Mouse (Mus musculus) forebrain, embryonic 16.5 days (tissue): ENCODE results near the gene Lhfpl5. TPM values are rescaled to one million over a fixed set of nuclear protein-coding genes. Genes with fewer than 3 reads are reported as not detected.

Experiments
- ATAC-seq: fragments of 200-750 bp; cut with Nextera tagmentation; 2 replicates; pipeline ENCODE4 v1.8.0; 2017; ENCODE audit warnings: mild to moderate bottlenecking, moderate library complexity
- H3K27ac ChIP-seq: fragments of 300-500 bp; sonication (generic); 2 replicates; pipeline ENCODE4 v1.5.1; 2014; ENCODE audit warnings: low read length, control low read depth
- H3K27me3 ChIP-seq: fragments of 300-500 bp; sonication (generic); replicated peaks from 2 replicates; pipeline ENCODE4 v1.6.1; 2014; ENCODE audit warnings: low read length; ENCODE audit not compliant: control insufficient read depth, insufficient read depth
- H3K36me3 ChIP-seq: fragments of 300-500 bp; sonication (generic); 2 replicates; pipeline ENCODE4 v1.6.1; 2014; ENCODE audit not compliant: control insufficient read depth, insufficient read depth
- H3K4me1 ChIP-seq: fragments of 300-500 bp; sonication (generic); replicated peaks from 2 replicates; pipeline ENCODE4 v1.6.1; 2014; ENCODE audit warnings: low read length; ENCODE audit not compliant: control insufficient read depth, insufficient read depth
- H3K4me2 ChIP-seq: fragments of 300-500 bp; sonication (generic); 2 replicates; pipeline ENCODE4 v1.6.1; 2014; ENCODE audit warnings: mild to moderate bottlenecking, low read length, control low read depth
- H3K4me3 ChIP-seq: fragments of 300-500 bp; sonication (generic); replicated peaks from 2 replicates; pipeline ENCODE4 v1.5.1; 2014; ENCODE audit warnings: mild to moderate bottlenecking, low read length, control low read depth
- H3K9ac ChIP-seq: fragments of 300-500 bp; sonication (generic); replicated peaks from 2 replicates; pipeline ENCODE4 v1.6.1; 2014; ENCODE audit warnings: low read depth, low read length, control low read depth
- H3K9me3 ChIP-seq: fragments of 300-500 bp; sonication (generic); 2 replicates; pipeline ENCODE4 v1.6.1; 2016; ENCODE audit warnings: low read length; ENCODE audit not compliant: control insufficient read depth
- WGBS: fragments of 180-500 bp; shearing (Covaris S2); extraction: QIAGEN DNeasy Blood & Tissue Kit; methylation state at CpG from one replicate; pipeline ENCODE4 v1.1.7; 2014; 5-methylcytosine and 5-hydroxymethylcytosine counted together
- polyA plus RNA-seq: library from polyadenylated mRNA; unstranded; fragments of >200 nt; fragmentation: Nextera tagmentation; extraction: Ambion mirVana; gene quantifications from 2 replicates; pipeline ENCODE4 v1.2.1, GENCODE M21; 2015

Gene Lhfpl5
- polyA plus RNA-seq, 1 experiment from 2014 or later: 8.3 TPM

DNA sequence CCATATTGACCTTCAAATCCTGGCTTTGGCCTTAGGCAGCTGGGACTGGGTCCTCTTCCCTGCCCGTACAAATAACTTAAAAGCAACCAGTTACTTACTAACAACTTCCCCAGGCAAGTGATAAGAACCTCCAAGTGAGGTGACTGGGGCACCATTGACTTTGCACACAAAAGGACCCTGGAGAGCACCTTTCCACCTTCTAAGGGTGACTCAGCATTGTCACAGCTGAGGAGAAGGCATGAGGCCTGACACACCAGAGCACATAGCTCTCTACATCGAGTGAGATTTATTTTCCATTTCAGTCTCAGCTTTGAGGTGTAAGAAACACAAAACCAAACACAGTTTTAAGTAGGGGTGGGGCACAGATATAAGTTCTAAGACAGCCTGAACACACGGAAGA lies 15.2 kb downstream of the Lhfpl5 start:
- Histone ChIP-seq H3K27me3 (no peaks in the 10 kb centered on the region), H3K9ac (no peak overlapping the region), H3K4me3 (no peak overlapping the region), H3K9me3 (no peaks in the 10 kb centered on the region), H3K4me2 (no peak overlapping the region), H3K4me1 (no peaks in the 10 kb centered on the region), H3K36me3 (peaks cover 36% of the 10 kb centered on the region; the same call in 1 of the 2 replicates), H3K27ac (no peak overlapping the region)
- 95% methylated on average over 3 of the region's 3 CpGs for WGBS
- ATAC-seq: no peak

DNA sequence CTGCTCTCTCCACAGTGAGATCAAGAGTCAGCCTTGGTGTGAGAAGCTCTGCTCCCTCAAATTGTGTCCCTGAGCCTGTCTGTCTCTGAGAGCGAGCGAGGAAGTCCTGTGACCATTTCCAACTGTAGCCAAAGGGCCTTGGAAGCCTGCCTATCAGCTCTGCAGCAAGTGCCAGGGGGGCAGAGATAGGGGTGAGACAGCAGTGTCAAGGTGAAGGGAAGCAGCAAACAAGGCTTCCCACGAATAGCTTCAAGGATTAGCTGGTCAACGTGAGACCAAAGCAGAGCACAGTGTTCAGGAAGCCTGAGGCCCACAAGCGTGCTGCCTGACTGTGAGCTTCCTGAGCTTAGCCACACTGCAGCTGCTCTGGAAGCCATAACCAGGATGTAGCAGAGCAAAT lies 16.0 kb downstream of the Lhfpl5 start:
- H3K36me3 ChIP-seq: peaks cover 44% of the 10 kb centered on the region

DNA sequence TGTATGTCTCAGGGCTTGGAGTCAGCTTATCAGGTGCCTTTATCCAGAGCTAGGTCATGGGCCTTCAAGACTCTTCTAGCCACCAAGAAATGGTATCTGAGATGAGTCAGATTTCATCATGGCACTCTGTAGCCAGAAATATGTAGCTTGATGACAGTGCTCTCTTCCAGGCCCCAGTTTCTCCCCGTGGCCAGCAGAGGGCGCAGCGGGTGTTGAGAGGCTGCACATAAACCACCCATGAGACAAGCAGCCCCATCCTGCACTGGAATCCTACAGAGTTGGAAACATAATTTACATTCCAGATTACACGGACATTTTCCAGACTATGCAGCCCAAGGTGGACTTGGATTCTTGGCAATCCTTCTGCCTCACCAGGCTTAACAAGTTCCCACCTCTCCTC lies 17.6 kb downstream of the Lhfpl5 start:
- H3K4me1 ChIP-seq: no peaks in the 10 kb centered on the region

More for the DNA sequence above, 16.0 kb downstream of the Lhfpl5 start:
- H3K9ac ChIP-seq: no peak overlapping the region
- no peak for ATAC-seq
- WGBS: 95% methylated on average over 5 of the region's 5 CpGs
- no peaks in the 10 kb centered on the region for H3K9me3 ChIP-seq
- no peaks in the 10 kb centered on the region for H3K4me1 ChIP-seq
- H3K4me3 ChIP-seq: no peak overlapping the region
- no peak overlapping the region for H3K4me2 ChIP-seq
- no peaks in the 10 kb centered on the region for H3K27me3 ChIP-seq
- H3K27ac ChIP-seq: no peak overlapping the region

DNA sequence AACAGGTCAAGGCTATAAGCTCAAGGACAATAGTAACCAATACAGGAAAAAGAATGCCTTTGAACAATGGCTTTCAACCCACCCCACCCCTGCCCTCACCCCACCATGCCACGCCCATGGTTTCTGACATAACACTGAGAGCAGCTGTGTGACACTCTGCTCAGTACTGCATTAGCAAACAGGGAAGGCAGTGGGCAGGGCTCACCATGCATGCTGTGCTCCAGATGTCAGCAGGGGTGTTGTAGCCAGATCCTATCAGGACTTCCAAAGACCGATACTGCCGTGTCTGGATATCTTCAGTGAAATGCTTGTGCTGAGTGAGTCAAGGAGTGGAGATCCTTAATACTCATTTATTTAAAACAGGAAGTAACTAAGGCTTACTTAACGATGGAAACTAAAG lies 18.5 kb downstream of the Lhfpl5 start:
- H3K4me3 ChIP-seq: no peak overlapping the region
- H3K9ac ChIP-seq: no peak overlapping the region
- no peak overlapping the region for H3K27ac ChIP-seq
- H3K4me1 ChIP-seq: no peaks in the 10 kb centered on the region
- no peak overlapping the region for H3K4me2 ChIP-seq
- ATAC-seq: no peak
- whole genome bisulfite sequencing: 86% methylated on average over 4 of the region's 4 CpGs
- H3K36me3 ChIP-seq: peaks cover 54% of the 10 kb centered on the region
- no peaks in the 10 kb centered on the region for H3K27me3 ChIP-seq
- no peaks in the 10 kb centered on the region for H3K9me3 ChIP-seq

More for the DNA sequence above, 17.6 kb downstream of the Lhfpl5 start:
- Histone ChIP-seq H3K4me2 (no peak overlapping the region), H3K4me3 (no peak overlapping the region), H3K27ac (no peak overlapping the region), H3K36me3 (peaks cover 51% of the 10 kb centered on the region), H3K9ac (no peak overlapping the region), H3K9me3 (no peaks in the 10 kb centered on the region), H3K27me3 (no peaks in the 10 kb centered on the region)
- no peak; the same call in 1 of the 2 replicates for ATAC-seq
- WGBS: 20% methylated on average over 4 of the region's 4 CpGs

DNA sequence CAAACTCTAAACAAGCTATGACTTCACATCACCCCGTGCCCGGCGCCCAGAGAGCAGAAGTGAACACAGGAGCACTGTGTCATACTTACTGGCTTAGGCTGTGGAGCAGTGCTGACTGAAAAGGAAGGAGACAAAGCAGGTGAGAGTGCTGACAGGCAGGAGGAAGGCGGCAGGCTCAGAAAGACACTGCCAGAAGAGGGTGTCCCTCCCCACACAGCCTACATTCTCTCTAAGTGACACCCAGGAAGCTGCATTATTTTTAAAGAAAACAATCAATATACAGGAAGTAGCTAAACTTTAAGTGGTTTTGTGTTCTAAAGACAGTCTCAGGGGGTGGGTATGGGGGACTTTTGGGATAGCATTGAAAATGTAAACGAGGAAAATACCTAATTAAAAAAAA lies 25.3 kb downstream of the Lhfpl5 start:
- WGBS: 77% methylated on average over 5 of the region's 5 CpGs
- Histone ChIP-seq H3K36me3 (peaks cover 58% of the 10 kb centered on the region), H3K9ac (no peak overlapping the region), H3K4me3 (no peak overlapping the region), H3K4me2 (no peak overlapping the region), H3K27ac (no peak overlapping the region), H3K4me1 (no peaks in the 10 kb centered on the region), H3K27me3 (no peaks in the 10 kb centered on the region), H3K9me3 (no peaks in the 10 kb centered on the region)
- no peak for ATAC-seq

DNA sequence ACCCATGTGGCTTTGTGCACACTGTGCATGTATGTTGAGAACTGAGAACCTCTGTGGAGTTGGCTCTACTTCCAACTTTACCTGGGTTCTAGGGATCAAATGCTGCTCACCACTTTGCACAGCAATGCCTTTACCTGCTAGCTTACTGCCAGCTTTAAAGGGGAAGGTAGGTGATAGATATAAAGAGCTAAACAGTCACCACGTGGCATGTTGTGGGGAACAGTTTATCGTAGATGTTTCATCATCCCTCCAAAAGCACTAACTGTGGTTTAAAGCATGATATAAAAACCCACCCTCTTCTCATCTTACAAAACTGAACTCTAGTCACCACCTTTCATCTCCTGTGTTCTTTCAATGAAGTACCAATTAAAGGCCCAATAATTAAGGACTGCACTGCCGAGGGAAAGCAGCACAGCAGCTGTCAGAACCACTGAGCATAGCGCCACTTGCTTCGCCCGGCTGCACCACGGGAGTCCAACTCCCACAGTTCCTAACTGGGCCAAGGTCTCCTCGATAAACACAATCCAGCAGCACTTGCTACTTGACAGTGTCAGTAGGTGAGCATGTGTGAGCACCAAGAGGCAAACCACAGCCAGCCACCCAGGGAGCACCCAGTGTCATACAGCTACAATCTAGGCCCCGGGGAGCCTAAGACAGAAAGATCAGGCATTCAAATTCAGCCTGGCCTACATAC lies 26.3 kb downstream of the Lhfpl5 start:
- no peak overlapping the region for H3K9ac ChIP-seq

DNA sequence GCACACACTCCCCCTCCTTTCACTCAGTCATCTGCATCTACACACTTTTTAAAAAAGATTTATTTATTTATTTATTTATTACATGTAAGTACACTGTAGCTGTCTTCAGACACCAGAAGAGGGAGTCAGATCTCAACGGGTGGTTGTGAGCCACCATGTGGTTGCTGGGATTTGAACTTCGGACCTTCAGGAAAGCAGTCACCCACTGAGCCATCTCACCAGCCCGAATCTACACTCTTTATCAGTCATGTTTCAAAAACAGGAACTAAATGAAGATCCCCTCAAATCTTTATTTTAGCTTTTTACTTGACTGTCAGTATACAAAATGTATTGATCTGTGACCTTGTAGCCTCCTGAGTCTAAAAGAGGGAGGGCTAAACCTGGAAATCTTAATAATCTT lies 34.1 kb downstream of the Lhfpl5 start:
- no peaks in the 10 kb centered on the region for H3K4me1 ChIP-seq
- H3K9ac ChIP-seq: no peak overlapping the region
- 89% methylated on average over 3 of the region's 3 CpGs for WGBS
- H3K4me3 ChIP-seq: no peak overlapping the region
- no peaks in the 10 kb centered on the region for H3K27me3 ChIP-seq
- H3K4me2 ChIP-seq: no peak overlapping the region
- ATAC-seq: no peak
- H3K27ac ChIP-seq: no peak overlapping the region
- H3K36me3 ChIP-seq: peaks cover 10% of the 10 kb centered on the region
- H3K9me3 ChIP-seq: no peaks in the 10 kb centered on the region

More for the DNA sequence above, 26.3 kb downstream of the Lhfpl5 start:
- Histone ChIP-seq H3K9me3 (no peaks in the 10 kb centered on the region), H3K4me1 (no peaks in the 10 kb centered on the region), H3K4me2 (no peak overlapping the region), H3K27ac (no peak overlapping the region), H3K27me3 (no peaks in the 10 kb centered on the region), H3K36me3 (peaks cover 50% of the 10 kb centered on the region), H3K4me3 (no peak overlapping the region)
- no peak for ATAC-seq
- WGBS: 67% methylated on average over 9 of the region's 9 CpGs

DNA sequence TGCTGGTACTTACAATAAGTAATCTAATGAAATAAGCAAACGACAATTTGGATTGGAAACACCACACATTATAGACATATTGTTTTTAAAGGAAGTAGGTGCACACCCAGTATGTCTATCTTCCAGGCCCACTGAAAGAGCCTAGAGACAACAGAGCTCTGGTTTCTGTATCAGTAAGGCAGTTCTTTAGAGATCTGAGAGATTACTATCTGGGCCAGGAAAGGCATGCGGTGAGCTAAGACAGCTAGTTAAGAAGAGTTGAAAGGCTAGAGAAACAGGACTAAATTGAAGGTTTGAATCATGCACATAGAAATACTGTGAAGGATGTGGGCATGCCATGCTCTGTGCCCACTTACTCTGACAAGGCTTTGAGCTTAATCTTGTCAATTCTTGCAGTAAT lies 37.2 kb downstream of the Lhfpl5 start:
- H3K9me3 ChIP-seq: no peaks in the 10 kb centered on the region
- H3K4me3 ChIP-seq: no peak overlapping the region
- ATAC-seq: no peak
- H3K27ac ChIP-seq: no peak overlapping the region
- H3K4me1 ChIP-seq: peaks cover 2% of the 10 kb centered on the region
- no peaks in the 10 kb centered on the region for H3K27me3 ChIP-seq
- H3K36me3 ChIP-seq: peaks cover 2% of the 10 kb centered on the region; the same call in 1 of the 2 replicates
- 84% methylated on average over 2 of the region's 2 CpGs for WGBS
- H3K9ac ChIP-seq: no peak overlapping the region
- no peak overlapping the region for H3K4me2 ChIP-seq

DNA sequence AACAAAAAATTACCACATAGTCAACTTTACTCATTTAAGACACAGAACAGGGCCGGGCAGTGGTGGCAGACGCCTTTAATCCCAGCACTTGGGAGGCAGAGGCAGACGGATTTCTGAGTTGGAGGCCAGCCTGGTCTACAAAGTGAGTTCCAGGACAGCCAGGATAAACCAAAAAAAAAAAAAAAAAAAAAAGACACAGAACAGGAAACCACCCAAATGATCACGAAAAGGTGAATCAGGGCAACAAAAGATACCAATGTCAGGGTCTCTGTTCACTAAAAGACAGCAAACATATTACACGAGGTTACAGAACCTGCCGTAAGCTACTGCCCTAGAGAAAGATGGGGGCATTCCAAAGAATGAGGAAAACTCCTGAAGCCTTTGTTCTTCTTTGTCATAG lies 37.7 kb downstream of the Lhfpl5 start:
- H3K4me3 ChIP-seq: no peak overlapping the region
- no peak overlapping the region for H3K4me2 ChIP-seq
- peaks cover 2% of the 10 kb centered on the region; the same call in 1 of the 2 replicates for H3K36me3 ChIP-seq
- ATAC-seq: no peak
- no peaks in the 10 kb centered on the region for H3K9me3 ChIP-seq
- no peak overlapping the region for H3K9ac ChIP-seq
- WGBS: 82% methylated on average over 6 of the region's 6 CpGs
- H3K27ac ChIP-seq: no peak overlapping the region
- no peaks in the 10 kb centered on the region for H3K27me3 ChIP-seq
- peaks cover 4% of the 10 kb centered on the region for H3K4me1 ChIP-seq

DNA sequence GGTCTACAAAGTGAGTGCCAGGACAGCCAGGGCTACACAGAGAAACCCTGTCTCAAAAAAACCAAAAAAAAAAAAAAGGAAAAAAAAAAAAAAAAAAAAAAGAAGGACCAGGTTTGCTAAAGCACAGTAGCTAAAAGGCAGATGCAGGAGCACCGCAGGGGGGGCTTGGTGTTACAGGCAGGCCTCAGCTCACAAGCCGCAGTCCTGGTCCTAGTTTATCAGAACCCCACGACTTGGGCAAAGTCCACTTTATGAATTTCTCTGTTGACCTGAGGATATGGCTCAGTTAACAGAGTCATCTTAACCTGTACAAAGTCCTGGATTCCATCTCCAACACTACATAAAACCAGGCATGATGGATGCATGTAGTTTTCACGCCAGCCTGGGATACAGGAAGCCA lies 39.9 kb downstream of the Lhfpl5 start:
- WGBS: 95% methylated on average over 4 of the region's 4 CpGs

More for the DNA sequence above, 39.9 kb downstream of the Lhfpl5 start:
- no peak overlapping the region for H3K9ac ChIP-seq
- ATAC-seq: no peak
- H3K27me3 ChIP-seq: no peaks in the 10 kb centered on the region
- H3K4me2 ChIP-seq: no peak overlapping the region
- no peaks in the 10 kb centered on the region for H3K9me3 ChIP-seq
- H3K27ac ChIP-seq: no peak overlapping the region
- peaks cover 10% of the 10 kb centered on the region for H3K4me1 ChIP-seq
- H3K36me3 ChIP-seq: peaks cover 7% of the 10 kb centered on the region; the same call in 1 of the 2 replicates
- H3K4me3 ChIP-seq: no peak overlapping the region
